Mouse (Mus musculus): ENCODE data around the gene Ctnna2.

The Ctnna2 gene

DNA sequence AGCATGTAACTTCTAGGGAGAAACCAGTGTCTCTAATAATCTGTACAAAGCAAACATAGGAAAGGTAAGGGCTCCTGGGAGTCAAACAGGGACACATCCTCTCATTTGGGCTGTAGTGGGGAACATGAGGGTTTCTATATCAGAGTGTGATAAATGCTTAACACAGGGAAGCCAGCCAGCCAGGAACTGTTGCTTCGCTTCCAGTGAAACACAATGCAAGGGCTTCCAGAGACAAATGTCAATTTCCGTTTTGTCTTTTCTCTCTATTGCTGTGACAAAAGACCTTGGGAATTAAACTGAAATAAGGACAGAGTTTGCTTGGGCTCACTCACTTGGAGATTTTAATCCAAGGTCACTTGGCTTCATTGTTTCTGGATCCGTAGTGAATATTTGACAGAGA lies 162.4 kb downstream of the Ctnna2 start:
- no peak for DNase-seq

DNA sequence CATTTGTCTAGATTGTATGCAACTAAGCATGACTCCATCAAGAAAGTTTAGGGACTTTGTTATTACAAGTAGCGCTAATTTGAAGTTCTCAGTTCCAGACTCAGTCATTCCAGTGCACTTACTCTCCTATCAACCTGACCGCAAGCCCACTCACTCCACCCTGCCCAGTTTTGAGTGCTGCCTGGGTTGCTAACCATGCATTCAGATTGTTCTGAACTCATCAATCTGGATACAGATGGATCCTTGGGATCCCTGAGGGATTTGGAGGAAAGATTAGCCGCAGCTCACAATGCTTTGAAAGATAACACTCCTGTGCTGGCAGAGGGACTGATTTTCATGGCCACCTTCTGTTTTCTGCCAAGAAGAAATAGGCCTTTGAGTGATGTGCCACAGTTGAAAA lies 168.5 kb downstream of the Ctnna2 start:
- DNase-seq = no peak

DNA sequence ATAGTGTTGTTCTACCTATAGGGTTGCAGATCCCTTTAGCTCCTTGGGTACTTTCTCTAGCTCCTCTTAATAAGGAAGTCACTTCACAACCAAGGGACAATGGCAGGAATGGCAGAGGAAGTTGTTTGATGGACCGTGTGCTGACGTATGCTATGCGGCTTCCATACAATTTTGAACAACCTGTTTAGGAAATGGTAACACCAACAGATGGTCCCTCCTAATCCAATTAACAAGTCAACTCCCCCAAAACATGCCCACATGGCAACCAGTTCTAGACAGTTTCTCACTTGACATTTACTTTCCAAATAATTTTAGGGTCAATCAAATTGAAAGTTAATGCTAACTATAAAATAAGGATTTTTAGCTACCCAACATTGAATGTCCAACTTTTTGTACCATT lies 176.9 kb downstream of the Ctnna2 start:
- DNase-seq = no peak

DNA sequence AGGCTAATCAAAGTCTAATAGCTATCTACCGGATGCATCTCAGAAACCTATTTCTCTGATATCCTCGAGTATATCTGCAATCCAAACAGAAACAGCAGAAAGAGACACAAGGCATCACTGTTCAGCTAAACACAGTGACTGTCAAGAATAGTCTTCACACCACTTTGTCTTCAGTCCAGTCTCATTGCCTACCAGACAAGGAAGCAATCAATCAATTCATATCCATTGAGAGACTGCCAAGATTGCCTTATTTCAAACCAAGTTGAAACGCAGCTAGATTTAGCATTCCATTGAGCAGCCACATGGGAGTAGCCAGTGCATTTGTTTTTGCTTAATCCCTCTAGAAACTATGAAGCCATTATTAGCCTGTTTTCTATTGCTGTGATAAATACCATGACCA lies 196.2 kb downstream of the Ctnna2 start:
- no peak for DNase-seq

DNA sequence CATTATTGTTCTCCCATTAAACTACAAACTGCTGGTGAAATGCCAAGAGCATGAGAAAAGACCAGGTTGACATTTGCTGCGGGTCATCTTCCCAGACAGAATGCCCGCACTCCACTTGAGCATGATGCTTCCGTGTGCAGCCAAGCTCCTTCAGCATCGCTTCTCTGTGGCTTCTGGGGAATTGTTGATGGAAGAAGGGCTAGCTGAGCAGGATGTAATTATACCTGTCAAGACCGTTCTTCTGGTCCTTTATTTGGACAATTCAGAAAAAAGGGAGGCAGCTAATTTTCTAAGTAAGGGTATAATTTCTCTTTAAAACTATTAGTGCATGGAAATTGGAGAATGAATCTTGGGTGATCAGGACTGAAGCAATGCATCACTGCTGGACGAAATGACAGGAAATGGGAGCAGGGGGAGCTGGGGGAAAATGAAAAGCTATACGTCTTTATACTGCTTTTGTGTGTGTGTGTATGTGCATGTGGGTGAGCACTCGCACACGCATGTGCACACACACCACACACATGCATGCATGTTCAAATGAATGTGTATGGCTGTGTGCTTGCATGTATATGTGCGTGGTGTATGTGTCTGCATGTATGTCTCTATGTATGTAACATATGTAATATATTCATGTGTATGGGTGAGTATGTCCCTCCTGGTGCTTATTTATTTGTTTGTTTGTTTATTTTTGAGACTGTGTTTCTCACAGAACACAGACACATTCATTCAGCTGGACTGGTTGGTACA lies 211.0 kb downstream of the Ctnna2 start:
- DNase-seq = no peak

DNA sequence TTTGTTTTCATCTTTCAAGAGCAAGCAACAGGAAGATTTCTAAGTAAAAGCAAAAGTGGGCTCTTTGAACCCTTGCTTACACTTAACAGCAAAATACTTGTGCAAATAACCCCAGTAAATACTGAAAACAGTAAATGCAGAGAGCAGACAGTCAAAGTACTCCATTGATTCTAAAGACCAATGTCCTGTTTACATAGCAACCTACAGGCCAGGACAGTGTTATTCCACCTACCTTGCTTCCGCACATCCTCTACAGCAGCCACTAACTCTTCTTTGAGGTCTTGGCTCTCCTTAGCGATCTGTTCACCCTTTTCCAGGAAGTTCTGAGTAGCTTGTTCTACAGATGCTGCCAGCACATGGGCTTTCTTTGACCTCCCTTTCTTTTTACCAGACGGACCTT lies 221.3 kb downstream of the Ctnna2 start:
- DNase-seq = no peak

DNA sequence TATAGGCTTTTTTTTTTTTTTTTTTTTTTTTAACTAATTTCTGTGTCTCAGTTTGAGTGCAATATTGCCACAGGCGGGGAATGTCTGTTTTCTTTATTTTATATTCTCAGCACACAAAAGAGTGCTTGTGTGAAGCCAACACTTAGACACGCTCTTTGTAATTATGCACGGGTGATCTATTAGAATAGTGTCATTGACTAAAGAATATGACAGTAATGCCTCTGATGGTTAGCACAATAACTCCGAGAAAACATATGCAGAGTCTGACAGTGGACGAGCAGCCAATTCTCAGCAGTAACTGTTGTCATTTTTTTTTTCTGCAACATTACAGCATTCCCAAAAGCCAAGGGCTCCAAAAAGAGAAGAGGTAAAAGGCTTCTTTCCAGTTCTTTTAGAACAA lies 234.1 kb downstream of the Ctnna2 start:
- DNase-seq = no peak

DNA sequence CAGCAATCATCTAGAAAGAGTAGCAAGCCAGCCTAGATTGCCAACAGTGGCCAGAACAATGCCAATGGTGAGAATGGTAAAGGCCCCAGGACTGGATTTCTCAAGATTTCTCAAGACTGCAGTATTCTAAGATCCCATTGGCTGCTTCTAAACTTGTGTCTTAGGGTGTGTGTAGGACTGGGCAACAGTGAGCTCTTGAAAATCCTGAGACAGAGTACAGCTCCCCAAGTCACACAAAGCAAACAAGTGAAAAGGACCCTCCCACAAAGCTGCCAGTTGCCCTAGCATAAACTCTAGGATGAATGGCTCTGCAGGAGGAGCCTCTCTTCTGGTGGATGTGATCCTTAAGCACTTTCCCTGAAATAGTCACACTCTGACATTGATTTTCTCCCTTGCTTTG lies 235.8 kb downstream of the Ctnna2 start:
- DNase-seq = no peak

DNA sequence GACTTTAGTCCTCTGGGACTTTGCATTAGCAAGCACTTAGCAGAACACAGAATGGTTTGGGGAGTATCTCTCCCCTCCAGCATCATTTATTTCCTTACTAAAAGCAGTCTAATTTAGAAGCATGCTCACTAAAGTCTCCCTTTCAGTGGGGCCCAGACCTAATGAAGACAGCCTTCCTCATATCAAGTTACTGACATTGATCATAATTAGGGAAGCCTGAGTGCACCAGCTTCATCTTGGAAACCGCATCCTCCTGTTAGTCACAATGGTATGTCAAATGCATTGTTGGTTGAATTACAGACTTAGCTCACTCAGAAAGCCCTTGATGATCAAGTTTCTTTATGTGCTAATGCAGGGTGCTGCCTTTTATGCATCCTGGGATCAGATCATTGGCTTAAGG lies 236.5 kb downstream of the Ctnna2 start:
- no peak for DNase-seq

DNA sequence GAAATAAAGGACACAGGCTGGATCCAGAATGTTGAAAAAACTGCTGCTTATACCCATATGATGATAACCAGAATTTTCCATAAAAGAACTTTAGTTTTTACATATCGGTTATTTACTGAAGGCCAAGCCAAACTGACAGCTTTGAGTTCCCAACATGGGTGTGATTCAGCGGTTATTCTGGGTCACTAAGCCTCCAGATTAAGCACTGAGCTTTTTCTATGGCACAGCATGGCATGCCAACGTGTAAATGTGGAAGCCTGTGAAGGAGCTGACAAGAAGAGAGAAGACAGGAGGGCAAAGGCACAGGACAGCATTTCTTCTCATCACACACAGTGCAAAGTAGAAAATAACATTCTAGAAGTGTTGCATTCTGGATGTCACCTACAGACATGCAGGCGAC lies 240.9 kb downstream of the Ctnna2 start:
- DNase-seq = no peak

DNA sequence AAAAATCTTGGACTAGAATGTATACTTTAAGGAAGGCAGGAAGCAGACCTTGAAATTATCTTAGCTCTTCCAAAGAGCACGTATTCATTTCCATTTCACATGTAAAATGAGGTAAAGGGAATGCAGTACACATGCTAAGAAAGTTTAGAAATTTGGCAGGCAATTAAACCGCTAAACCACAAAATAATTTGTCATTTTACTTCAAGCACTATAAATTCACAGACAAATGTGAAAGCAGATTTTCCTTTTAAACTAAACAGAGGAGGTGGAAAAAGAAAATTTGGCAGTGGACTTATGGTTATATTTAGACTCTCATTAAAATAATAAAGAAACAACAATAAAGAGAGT lies 254.6 kb downstream of the Ctnna2 start:
- no peak for DNase-seq

DNA sequence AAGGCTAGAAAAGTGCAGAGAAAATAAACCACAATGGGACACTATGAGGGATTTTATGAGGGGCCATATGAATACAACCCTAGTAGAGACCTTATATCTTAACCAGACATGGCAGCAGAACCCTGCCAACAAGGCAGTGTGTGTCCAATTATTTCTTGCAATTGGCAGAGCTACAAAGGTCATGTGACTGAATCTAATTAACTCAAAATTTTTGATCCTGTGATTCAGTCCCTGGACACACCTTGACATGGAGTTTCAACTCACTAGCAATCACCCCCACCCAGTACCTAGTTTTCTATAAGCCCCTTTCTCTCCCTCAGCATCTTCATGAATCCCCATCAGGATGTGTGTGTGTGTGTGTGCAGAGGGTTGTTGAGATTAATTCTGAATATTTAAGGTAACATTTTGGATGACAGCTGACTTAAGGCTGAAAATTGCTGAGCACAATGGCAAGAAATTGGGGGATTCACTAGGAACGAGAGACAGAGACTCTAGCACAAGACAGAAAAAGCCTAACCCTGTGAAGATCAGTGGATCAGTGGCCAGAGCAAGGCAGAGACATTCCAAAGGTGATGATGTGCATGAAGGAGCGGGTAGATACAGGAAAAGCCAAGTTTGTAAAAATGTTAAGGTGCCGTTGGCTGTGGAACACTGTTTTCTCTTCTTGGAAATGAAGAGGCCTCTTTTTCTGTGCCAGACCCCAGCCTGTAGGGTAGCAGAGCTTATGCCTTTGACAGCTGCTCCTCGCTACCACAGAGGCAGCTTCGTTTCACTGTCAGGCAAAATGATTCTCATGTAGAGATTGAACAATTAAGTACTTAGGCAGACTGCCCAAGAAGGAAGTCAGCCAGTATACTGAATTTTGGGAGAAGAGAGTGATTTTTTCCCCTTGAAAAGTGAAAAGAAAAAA lies 255.2 kb downstream of the Ctnna2 start:
- DNase-seq = no peak

DNA sequence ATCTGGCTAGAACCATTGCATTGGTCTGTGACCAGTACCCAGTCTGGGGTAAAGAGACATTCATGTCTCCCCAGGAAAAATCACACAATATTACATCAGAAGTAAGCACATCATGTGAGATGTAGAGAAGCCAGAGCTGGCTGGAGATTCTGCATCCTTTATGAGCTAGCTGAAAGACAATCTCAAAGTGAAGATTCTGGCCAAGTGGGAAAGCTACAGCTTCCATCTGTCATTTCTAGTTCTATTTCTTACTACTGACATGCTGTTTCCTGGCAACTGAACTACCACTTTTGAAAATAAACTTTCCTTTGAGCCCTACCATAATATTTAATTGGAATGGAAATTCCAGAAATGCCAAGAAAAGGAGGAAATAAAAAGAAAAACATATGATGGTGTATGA lies 285.4 kb downstream of the Ctnna2 start:
- DNase-seq = no peak

DNA sequence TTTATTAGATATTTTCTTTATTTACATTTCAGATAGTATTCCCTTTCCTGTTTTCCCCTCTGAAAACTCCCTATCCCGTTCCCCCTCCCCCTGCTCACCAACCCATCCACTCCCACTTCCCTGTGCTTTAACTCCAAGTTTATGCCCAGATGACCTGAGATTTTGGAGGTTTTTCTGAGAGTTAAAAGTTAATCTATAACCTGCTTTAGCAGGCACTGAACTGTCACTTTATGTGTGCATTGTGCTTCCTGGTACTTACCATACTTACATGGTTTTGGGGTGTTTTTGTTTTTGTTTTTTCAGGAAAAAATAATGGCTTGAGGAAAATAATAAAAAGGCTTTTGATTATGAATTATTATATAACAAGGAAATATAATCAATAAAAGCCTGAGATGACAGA lies 292.3 kb downstream of the Ctnna2 start:
- DNase-seq = no peak

DNA sequence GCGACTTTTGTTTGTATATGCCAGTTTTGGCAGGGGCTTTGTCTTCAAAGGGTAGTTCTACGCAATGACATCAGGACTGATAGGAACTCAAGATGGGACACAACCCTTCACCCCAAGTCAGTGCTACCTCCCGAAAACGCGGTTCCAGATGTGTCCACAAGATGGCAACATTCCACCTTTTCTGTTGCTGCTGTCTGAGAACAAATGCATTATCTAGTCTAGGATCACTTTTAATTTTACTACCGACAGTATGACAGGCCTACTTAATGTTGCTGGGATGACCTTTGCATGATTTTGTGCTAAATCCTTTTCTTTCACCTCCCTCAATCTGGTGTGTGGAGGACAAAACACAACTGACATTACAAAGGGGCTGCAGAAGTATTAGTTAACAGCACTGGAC lies 329.4 kb downstream of the Ctnna2 start:
- peak; percentile 33 to 62 for DNase-seq

DNA sequence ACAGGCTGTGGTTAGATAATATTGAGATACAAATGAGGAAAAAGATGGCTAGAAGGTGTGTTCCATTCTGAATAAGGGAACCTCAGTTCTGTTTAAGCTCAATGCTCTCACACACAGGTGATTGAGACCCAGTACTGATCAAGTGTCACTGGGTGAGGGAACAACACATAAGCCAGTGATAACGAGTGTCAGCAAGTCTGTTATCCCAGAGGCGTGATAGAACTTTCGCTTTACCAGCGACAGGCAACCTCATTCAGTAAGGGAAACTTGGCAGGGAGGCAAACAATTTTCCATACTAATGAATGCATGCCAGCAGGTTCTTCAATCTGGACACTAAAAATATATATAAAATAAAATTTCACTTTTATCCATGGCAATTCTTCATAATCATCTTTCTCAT lies 334.9 kb downstream of the Ctnna2 start:
- no peak for DNase-seq

DNA sequence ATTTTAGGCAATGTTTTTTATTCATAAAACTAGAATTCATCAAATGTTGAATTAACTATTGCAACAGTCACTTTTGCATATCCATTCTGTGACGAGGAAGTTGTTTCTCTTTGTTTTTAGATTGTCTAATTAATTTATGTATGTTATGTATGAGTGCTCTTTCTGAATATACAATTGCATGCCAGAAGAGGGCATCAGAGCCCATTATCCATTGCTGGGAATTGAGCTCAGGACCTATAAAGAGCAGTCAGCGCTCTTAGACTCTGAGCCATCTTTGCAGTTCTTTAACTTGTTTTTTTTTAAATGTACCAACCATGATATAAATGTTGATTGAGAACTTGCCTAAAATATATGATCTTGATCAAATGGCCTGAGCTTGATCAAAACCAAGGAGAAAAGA lies 340.7 kb downstream of the Ctnna2 start:
- no peak for DNase-seq

DNA sequence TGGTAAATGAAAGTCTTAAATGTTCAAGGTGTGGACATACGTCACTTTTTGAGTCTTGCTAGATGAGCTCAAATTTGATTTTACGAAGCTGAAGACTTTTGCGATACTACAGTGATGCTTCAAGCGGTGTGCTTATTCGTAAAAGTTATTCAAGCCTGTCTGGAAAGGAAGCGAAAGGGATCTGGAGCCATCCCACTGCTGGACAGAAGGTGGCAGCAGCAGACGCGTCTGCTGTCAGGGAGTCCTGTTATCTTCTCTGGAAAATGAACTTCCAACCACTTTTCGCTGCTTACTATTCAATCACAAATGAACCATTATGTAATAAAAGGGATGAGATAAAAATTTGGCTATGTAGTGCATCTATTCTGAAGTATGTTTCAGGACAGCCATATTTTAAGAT lies 345.5 kb downstream of the Ctnna2 start:
- DNase-seq = peak; percentile 42 to 46

DNA sequence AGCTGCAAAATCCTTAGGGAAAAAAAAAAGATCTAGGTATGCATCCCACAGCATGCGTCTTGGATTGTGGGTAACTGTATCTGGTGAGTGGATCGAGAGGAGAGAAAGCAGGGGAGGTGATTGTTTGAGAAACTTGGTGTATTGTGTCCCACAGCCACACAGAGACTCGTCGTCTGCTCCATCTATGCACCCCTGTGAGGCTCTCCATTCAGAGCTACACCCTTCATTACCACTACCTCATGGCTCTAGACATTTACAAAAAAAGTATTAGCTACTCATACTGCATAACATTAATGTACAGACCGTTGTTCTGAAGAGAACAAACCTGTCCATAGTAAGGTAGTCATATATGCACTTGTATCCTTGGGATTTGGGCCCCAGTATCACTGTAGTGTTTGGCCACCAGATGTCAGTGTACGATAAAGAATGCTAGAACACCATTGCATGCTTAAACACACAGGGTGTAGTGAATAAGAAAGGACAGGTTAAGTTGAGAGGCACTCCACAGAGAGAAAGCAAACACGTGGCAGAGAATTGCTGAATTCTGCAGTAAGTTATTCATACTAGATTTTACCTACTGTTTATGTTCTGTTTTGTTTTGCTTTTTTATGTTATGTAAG lies 350.8 kb downstream of the Ctnna2 start:
- peak in 1 of 2 experiments; percentile 29 for DNase-seq

DNA sequence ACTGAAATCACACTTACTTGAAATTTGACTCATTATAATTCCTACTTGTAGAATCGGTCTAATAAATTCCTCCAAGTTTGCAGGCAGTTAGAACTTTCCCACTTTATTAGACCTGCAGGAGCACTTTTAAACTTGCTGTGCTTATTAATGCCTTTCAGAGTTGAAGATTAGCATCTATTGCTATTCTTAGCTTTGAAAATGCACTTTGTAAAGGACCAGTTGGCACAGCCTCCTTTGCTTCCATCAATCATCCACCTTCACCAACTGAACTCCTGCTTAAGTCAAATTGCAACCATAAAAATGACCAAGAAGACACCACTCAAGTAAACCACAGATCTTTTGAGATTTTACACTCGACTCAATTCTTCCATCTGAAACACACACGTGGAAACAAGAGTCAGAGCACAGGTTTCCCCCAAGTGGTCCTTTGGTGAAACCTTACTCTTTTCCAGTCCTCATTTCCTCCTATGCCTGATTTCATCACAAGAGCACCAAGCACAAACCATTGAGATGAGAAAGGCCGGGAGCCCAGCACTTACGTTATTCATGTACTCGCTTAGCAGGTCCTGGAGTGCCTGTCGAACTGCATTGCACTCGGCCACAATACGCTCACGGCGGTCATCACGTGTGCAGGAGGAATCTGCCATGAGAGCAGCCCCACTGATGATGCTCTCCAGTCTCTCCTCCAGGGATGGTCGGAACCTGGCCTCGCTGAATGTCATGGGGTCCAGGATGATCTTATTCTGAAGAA lies 374.7 kb downstream of the Ctnna2 start:
- DNase-seq = peak; percentile 46 to 64

DNA sequence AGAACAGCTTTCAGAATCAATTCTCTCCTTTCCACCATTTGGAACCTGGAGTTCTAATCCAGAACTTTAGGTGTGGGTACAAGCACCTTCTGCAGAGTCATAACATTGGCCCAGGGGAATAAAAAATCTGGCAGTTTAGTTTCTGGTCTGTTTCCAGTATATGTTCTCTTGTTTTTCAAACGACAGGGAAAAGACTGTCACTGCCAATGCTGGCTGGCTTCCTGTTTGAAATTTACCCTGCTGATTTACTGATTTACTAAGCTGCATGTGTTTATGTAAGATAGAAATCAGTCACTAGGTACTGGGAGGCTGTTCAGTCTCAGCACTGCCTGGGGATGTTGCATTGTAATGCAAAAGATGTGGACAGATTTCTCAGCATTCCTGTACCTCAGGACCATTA lies 375.6 kb downstream of the Ctnna2 start:
- DNase-seq = peak; percentile 37 to 54

DNA sequence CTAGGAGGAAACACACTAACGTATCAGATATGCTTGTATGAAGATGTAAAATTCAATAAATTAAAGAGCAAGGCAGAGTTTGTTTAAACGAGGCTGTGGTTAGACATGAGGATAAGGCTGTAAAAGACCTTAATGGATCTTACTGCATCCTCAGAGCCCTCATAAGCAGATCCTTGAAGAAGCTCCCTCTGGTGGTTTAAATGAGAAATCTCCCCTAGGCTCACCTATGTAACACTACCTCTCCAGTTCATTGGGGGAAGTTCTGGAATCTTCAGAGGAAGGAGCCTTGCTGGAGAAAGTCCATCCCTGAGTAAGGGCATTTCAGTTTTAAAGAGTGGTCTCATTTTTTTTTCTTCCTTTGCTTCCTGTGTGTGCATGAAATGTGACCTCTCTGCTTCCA lies 380.3 kb downstream of the Ctnna2 start:
- DNase-seq = no peak

DNA sequence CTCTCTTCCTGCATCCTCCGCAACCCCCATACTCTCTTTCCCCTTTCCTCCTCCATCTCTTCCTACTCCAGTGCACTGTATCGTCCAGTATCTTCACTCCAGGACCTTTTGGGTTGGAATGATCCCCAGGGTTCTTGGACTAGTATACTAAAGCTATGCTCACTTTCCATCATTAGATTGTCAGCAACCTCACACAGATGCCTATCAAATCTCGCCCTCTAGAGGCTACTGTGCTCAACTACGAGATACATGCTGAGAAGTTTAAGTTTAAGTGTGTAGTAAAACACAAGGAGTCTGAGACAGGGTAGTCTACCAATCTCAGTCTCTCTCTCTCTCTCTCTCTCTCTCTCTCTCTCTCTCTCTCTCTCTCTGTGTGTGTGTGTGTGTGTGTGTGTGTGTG lies 396.9 kb downstream of the Ctnna2 start:
- DNase-seq = peak in 1 of 2 experiments; percentile 19

Measured in kidney, postnatal 25 days (tissue).